Mouse (Mus musculus) forebrain, embryonic 15.5 days (tissue): Measurements from ENCODE around the gene Tex38. TPM values are rescaled to one million over a fixed set of nuclear protein-coding genes. Genes with fewer than 3 reads are reported as not detected.

ENCODE experiments used
- ATAC-seq: fragments of 200-750 bp; cut with Nextera tagmentation; replicated peaks from 2 replicates; pipeline ENCODE4 v1.8.0; 2017; ENCODE audit warnings: mild to moderate bottlenecking, moderate TSS enrichment, moderate library complexity
- H3K27ac ChIP-seq: fragments of 300-500 bp; sonication (generic); replicated peaks from 2 replicates; pipeline ENCODE4 v1.5.1; 2015; ENCODE audit warnings: mild to moderate bottlenecking, inconsistent platforms
- H3K27me3 ChIP-seq: fragments of 300-500 bp; sonication (generic); 2 replicates; pipeline ENCODE4 v1.6.1; 2015; ENCODE audit warnings: inconsistent platforms
- H3K36me3 ChIP-seq: fragments of 300-500 bp; sonication (generic); 2 replicates; pipeline ENCODE4 v1.6.1; 2015; ENCODE audit warnings: mild to moderate bottlenecking, inconsistent platforms
- H3K4me1 ChIP-seq: fragments of 300-500 bp; sonication (generic); 2 replicates; pipeline ENCODE4 v1.6.1; 2015; ENCODE audit warnings: inconsistent platforms
- H3K4me2 ChIP-seq: fragments of 300-500 bp; sonication (generic); replicated peaks from 2 replicates; pipeline ENCODE4 v1.6.1; 2015; ENCODE audit warnings: mild to moderate bottlenecking, inconsistent platforms
- H3K4me3 ChIP-seq: fragments of 300-500 bp; sonication (generic); 2 replicates; pipeline ENCODE4 v1.5.1; 2015; ENCODE audit warnings: mild to moderate bottlenecking, inconsistent platforms
- H3K9ac ChIP-seq: fragments of 300-500 bp; sonication (generic); replicated peaks from 2 replicates; pipeline ENCODE4 v1.6.1; 2015; ENCODE audit warnings: mild to moderate bottlenecking, inconsistent platforms
- H3K9me3 ChIP-seq: fragments of 300-500 bp; sonication (generic); 2 replicates; pipeline ENCODE4 v1.6.1; 2016; ENCODE audit warnings: inconsistent platforms
- WGBS: fragments of 180-500 bp; shearing (Covaris S2); methylation state at CpG from one replicate; pipeline ENCODE4 v1.1.7; 2015; ENCODE audit warnings: mixed read lengths; 5-methylcytosine and 5-hydroxymethylcytosine counted together
- polyA plus RNA-seq: library from polyadenylated mRNA; unstranded; fragments of >200 nt; fragmentation: Nextera tagmentation; extraction: Ambion mirVana; gene quantifications from 2 replicates; pipeline ENCODE4 v1.2.1, GENCODE M21; 2015

Tex38 gene
- polyA plus RNA-seq, 1 experiment from 2014 or later = 0.59 TPM

GRCm38 (mm10) chr4:115812326-115812725 lies 31.5 kb upstream of the Tex38 start:
- ATAC-seq = no peak
- Histone ChIP-seq H3K27ac (no peak overlapping the region), H3K4me3 (no peak overlapping the region), H3K9me3 (no peaks in the 10 kb centered on the region), H3K27me3 (no peaks in the 10 kb centered on the region), H3K4me2 (no peak overlapping the region), H3K4me1 (no peaks in the 10 kb centered on the region), H3K36me3 (peaks cover 15% of the 10 kb centered on the region; the same call in 1 of the 2 replicates), H3K9ac (no peak overlapping the region)
- 76% methylated on average over 4 of the region's 4 CpGs for WGBS

GRCm38 (mm10) chr4:115799981-115800380 lies 19.2 kb upstream of the Tex38 start:
- peaks cover 49% of the 10 kb centered on the region for H3K36me3 ChIP-seq

GRCm38 (mm10) chr4:115795360-115795759 lies 14.5 kb upstream of the Tex38 start:
- no peak for ATAC-seq
- Histone ChIP-seq H3K9ac (no peak overlapping the region), H3K27me3 (no peaks in the 10 kb centered on the region), H3K9me3 (no peaks in the 10 kb centered on the region), H3K36me3 (peaks cover 53% of the 10 kb centered on the region), H3K4me3 (no peak overlapping the region), H3K27ac (no peak overlapping the region), H3K4me2 (no peak overlapping the region), H3K4me1 (no peaks in the 10 kb centered on the region)
- WGBS = 96% methylated on average over 3 of the region's 3 CpGs

More at GRCm38 (mm10) chr4:115799981-115800380, 19.2 kb upstream of the Tex38 start:
- Histone ChIP-seq H3K9me3 (no peaks in the 10 kb centered on the region), H3K4me3 (no peak overlapping the region), H3K4me2 (no peak overlapping the region), H3K4me1 (no peaks in the 10 kb centered on the region), H3K27me3 (no peaks in the 10 kb centered on the region), H3K9ac (no peak overlapping the region), H3K27ac (no peak overlapping the region)
- no peak for ATAC-seq
- WGBS = 56% methylated on average over 3 of the region's 3 CpGs

GRCm38 (mm10) chr4:115790864-115791263 lies 10.0 kb upstream of the Tex38 start:
- no peak for ATAC-seq
- Histone ChIP-seq H3K4me3 (no peak overlapping the region), H3K36me3 (peaks cover 31% of the 10 kb centered on the region), H3K9me3 (no peaks in the 10 kb centered on the region), H3K9ac (no peak overlapping the region), H3K27me3 (no peaks in the 10 kb centered on the region), H3K4me1 (peaks cover 2% of the 10 kb centered on the region), H3K4me2 (no peak overlapping the region), H3K27ac (no peak overlapping the region)
- 70% methylated on average over 3 of the region's 3 CpGs for WGBS

- H3K36me3 ChIP-seq = 0 out of 2 replicates have a peak, but pooled peaks cover 4% of the 10 kb centered on the region
- H3K4me2 ChIP-seq = peak overlapping the region; percentile 74
- peaks cover 16% of the 10 kb centered on the region for H3K4me1 ChIP-seq
- WGBS = 60% methylated on average over 7 of the region's 7 CpGs
- peak overlapping the region; percentile 94 for H3K4me3 ChIP-seq
- peak overlapping the region; percentile 80 for H3K9ac ChIP-seq
- no peak overlapping the region for H3K27ac ChIP-seq
- ATAC-seq = peak; percentile 9; the same call in 1 of the 2 replicates
- no peaks in the 10 kb centered on the region for H3K9me3 ChIP-seq
- no peaks in the 10 kb centered on the region for H3K27me3 ChIP-seq
Observed at GRCm38 (mm10) chr4:115785511-115786034, 4.8 kb upstream of the Tex38 start.

- peak; percentile 95 for ATAC-seq
- under 1% methylated on average over 69 of the region's 69 CpGs for WGBS
- H3K27ac ChIP-seq = peak within 1 kb of the TSS; percentile 53
Observed at GRCm38 (mm10) chr4:115784769-115785510, 4.1 kb upstream of the Tex38 start, which contains the start of gene Atpaf1. Gene Atpaf1, plus strand, starts transcription at chr4:115784812.

GRCm38 (mm10) chr4:115782026-115782805 lies 1.4 kb upstream of the Tex38 start:
- WGBS = 83% methylated on average over 5 of the region's 5 CpGs

More at GRCm38 (mm10) chr4:115784769-115785510, 4.1 kb upstream of the Tex38 start, which contains the start of gene Atpaf1:
- Histone ChIP-seq H3K9ac (peak within 1 kb of the TSS; percentile 80), H3K27me3 (no peaks in the 10 kb centered on the region), H3K36me3 (0 out of 2 replicates have a peak, but pooled peaks cover 4% of the 10 kb centered on the region), H3K4me2 (peak within 1 kb of the TSS; percentile 74), H3K4me1 (peaks cover 16% of the 10 kb centered on the region), H3K9me3 (no peaks in the 10 kb centered on the region), H3K4me3 (peak within 1 kb of the TSS; percentile 94)

GRCm38 (mm10) chr4:115780269-115780668 lies 549 bp downstream of the Tex38 start:
- WGBS = 48% methylated on average over 6 of the region's 6 CpGs
- no peaks in the 10 kb centered on the region for H3K9me3 ChIP-seq
- ATAC-seq = no peak
- peaks cover 9% of the 10 kb centered on the region for H3K4me1 ChIP-seq
- H3K4me2 ChIP-seq = no peak overlapping the region
- H3K27me3 ChIP-seq = no peaks in the 10 kb centered on the region
- H3K27ac ChIP-seq = no peak overlapping the region
- no peak overlapping the region for H3K9ac ChIP-seq
- no peak overlapping the region for H3K4me3 ChIP-seq
- H3K36me3 ChIP-seq = peaks cover 13% of the 10 kb centered on the region; the same call in 1 of the 2 replicates

More at GRCm38 (mm10) chr4:115782026-115782805, 1.4 kb upstream of the Tex38 start:
- Histone ChIP-seq H3K27me3 (no peaks in the 10 kb centered on the region), H3K9me3 (no peaks in the 10 kb centered on the region), H3K27ac (no peak overlapping the region), H3K4me1 (peaks cover 16% of the 10 kb centered on the region), H3K4me3 (no peak overlapping the region), H3K36me3 (peaks cover 6% of the 10 kb centered on the region; the same call in 1 of the 2 replicates), H3K9ac (no peak overlapping the region), H3K4me2 (no peak overlapping the region)
- ATAC-seq = no peak

- WGBS = 93% methylated on average over 2 of the region's 2 CpGs
- no peak overlapping the region for H3K27ac ChIP-seq
- H3K9me3 ChIP-seq = no peaks in the 10 kb centered on the region
- no peak overlapping the region for H3K4me2 ChIP-seq
- H3K9ac ChIP-seq = no peak overlapping the region
- H3K4me3 ChIP-seq = no peak overlapping the region
- H3K4me1 ChIP-seq = no peaks in the 10 kb centered on the region
- H3K27me3 ChIP-seq = no peaks in the 10 kb centered on the region
- no peak for ATAC-seq
- peaks cover 33% of the 10 kb centered on the region for H3K36me3 ChIP-seq
Observed at GRCm38 (mm10) chr4:115777627-115778026, 3.2 kb downstream of the Tex38 start.

- ATAC-seq = no peak
- peaks cover 46% of the 10 kb centered on the region for H3K36me3 ChIP-seq
- H3K27me3 ChIP-seq = no peaks in the 10 kb centered on the region
- H3K27ac ChIP-seq = no peak overlapping the region
- no peak overlapping the region for H3K9ac ChIP-seq
- no peaks in the 10 kb centered on the region for H3K9me3 ChIP-seq
- H3K4me2 ChIP-seq = no peak overlapping the region
- no peak overlapping the region for H3K4me3 ChIP-seq
- WGBS = 86% methylated on average over 6 of the region's 6 CpGs
- no peaks in the 10 kb centered on the region for H3K4me1 ChIP-seq
Observed at GRCm38 (mm10) chr4:115775056-115775455, 5.8 kb downstream of the Tex38 start.

- ATAC-seq = no peak
- Histone ChIP-seq H3K4me2 (no peak overlapping the region), H3K36me3 (peaks cover 49% of the 10 kb centered on the region), H3K27me3 (no peaks in the 10 kb centered on the region), H3K4me1 (no peaks in the 10 kb centered on the region), H3K27ac (no peak overlapping the region), H3K9me3 (no peaks in the 10 kb centered on the region), H3K9ac (no peak overlapping the region), H3K4me3 (no peak overlapping the region)
- 63% methylated on average over 11 of the region's 11 CpGs for WGBS
Observed at GRCm38 (mm10) chr4:115767647-115768467, 13.0 kb downstream of the Tex38 start.
